Mouse (Mus musculus): ENCODE measurements around the gene Arl11. TPM values are rescaled to one million over a fixed set of nuclear protein-coding genes. Genes with fewer than 3 reads are reported as not detected.

Arl11 gene
- polyA plus RNA-seq, 1 experiment from 2014 or later: not detected

DNA sequence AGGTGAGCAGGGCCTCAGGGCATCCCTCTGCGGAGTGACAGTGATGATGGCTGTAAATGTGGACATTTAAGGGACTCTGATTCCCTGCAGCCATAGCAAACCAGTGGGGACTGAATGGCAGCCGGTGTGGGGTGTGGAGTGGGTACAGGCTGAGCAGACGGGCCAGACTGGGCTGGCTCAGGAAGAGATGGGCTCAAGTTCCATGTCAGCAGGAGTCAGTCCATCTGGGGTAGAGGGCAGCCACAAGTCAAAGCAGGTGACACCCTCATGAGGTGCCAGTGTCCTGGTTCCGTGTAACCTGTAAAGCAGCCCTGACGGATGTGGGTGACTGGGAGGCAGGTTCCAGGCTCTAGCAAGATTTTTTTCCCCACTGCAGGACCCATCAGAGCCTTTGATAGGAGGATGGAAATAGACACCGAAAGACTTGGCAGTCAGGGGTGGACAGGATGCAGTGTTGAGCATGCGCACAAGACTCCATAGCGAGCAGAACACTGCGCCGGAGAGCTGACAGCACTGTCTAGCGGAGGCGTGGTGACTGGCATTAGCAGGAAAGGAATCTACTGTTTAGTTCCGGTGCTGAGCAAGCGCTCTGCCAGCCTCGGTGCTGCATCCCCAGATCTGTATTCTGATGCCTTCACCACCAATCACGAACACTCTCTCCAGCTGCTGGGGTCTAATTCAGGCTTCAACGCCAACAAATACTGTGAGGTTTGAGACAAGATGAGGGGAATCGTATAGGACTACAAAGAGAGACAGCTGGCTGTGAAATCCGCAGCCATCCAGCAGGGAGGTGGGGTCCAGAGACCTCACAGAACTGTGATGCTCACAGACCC is 18.3 kb downstream of the Arl11 start:
- no peak for TF ChIP-seq CTCF (IDR thresholded peaks at IDR 0.05)
- DNase-seq (ENCODE audit: low read depth, low spot score) (no peak), ATAC-seq (no peak)
- ChIA-PET POLR2A (no interaction called here), CTCF (no interaction called here)
- in situ Hi-C loops (cut with MboI; ENCODE audit: low pct_unique_long_range_greater_than_20kb): no loop called here
- no peaks in the 10 kb centered on the region for H3K27me3 ChIP-seq

DNA sequence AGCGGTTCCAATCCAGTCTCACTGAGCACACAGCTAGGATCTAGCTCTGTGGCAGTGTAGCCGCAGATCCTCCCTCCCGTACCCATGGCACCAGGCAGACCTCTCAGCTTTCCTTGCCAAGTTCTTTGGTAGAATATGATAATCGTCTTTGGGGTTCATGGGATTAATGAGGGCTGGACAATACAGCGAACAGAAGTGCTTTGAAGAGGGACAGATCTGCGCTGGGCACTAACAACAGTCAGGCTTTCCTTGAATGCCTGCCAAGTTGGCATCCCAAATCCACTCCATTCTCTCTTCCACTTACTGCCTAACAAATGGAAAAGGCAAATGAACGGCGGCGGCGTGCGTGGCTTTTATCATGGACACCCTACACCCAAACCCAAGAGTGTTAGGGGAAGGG is 21.0 kb downstream of the Arl11 start:
- ChIA-PET CTCF (interaction anchor here (0.8 to 2.3 kb wide), 8 partner anchors 9 to 176 kb away, joined by 3 to 10 read pairs (median 4); no protein-coding TSS in a partner anchor), POLR2A (interaction anchor here (0.6 kb wide), 1 partner anchor 388 kb away, joined by 3 read pairs; no protein-coding TSS in a partner anchor)
- no peak for ATAC-seq
- in situ Hi-C loops (cut with MboI; ENCODE audit: low pct_unique_long_range_greater_than_20kb): loop anchor here (5.0 kb wide), 3 partner anchors 107 to 1127 kb away; partner anchors contain the start of genes Gucy1b2 and Kpna3
- no peak for TF ChIP-seq CTCF (IDR thresholded peaks at IDR 0.05)
- H3K27me3 ChIP-seq: no peaks in the 10 kb centered on the region
- no peak for DNase-seq (ENCODE audit: low read depth, low spot score)

DNA sequence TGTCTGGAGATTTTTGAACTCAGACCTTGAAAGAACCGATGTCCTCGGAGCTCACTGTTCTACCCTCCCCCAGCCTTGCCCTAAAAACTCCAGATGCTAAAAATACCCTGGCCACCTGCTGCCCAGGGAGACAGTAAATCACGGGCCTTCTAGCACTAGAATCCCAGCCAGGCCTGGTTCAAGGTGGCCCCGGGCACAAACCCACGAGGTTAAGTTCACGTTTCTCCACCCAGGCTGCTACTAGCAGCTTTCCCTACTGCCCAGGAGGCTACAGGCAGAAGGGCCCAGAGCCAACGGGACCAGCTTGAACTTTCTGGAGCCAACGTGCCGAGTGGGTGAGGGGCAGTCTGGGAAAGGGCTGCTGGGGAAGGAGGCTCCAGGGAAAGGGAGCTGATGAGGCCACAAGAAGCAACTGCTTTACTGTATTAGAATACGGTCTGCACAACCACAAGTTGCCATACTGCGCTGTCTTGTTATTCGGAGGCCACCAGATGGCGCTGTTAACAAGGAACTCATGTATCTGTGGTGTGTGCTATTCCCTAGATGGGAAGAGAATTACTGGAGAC is 21.5 kb downstream of the Arl11 start:
- TF ChIP-seq CTCF (IDR thresholded peaks at IDR 0.05): peak; percentile 83
- ATAC-seq: peak; percentile 69
- in situ Hi-C loops (cut with MboI; ENCODE audit: low pct_unique_long_range_greater_than_20kb): loop anchor here (5.0 kb wide), 3 partner anchors 106 to 1126 kb away; partner anchors contain the start of genes Gucy1b2 and Kpna3
- ChIA-PET POLR2A (interaction anchor here (0.6 kb wide), 1 partner anchor 388 kb away, joined by 3 read pairs; no protein-coding TSS in a partner anchor), CTCF (interaction anchor here (0.8 to 2.3 kb wide), 9 partner anchors 9 to 176 kb away, joined by 3 to 10 read pairs (median 5); no protein-coding TSS in a partner anchor)
- H3K27me3 ChIP-seq: no peaks in the 10 kb centered on the region
- peak; percentile 30 for DNase-seq (ENCODE audit: low read depth, low spot score)

GRCm38 (mm10) chr14:61339381-61339780 is 29.8 kb downstream of the Arl11 start:
- no peak for ATAC-seq
- no peak for DNase-seq (ENCODE audit: low read depth, low spot score)
- H3K27me3 ChIP-seq: no peaks in the 10 kb centered on the region
- ChIA-PET POLR2A (no interaction called here), CTCF (no interaction called here)
- in situ Hi-C loops (cut with MboI; ENCODE audit: low pct_unique_long_range_greater_than_20kb): no loop called here
- TF ChIP-seq CTCF (IDR thresholded peaks at IDR 0.05): no peak

DNA sequence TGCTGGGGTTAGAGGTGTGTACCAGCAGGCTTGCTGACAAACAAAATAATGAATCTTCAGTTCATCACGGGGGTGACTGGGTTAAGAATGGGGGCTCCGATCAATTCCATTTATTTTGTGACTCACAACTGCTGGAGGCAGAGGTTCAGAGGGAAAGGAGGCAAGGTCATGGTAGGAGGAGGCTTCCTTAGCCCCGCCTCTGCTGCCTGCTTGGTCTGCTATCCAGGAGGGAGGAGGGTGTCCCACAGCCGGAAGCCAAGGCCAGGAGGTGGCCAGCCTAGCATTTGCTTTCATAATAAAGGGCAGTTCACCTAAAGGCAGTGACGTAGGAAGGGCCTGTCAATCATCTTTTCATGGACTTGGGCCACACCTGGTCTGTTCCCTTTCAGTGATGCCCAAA is 35.0 kb downstream of the Arl11 start:
- H3K27me3 ChIP-seq: no peaks in the 10 kb centered on the region
- ChIA-PET POLR2A (no interaction called here), CTCF (interaction anchor here (1.5 kb wide), 1 partner anchor 68 kb away, joined by 3 read pairs; no protein-coding TSS in a partner anchor)
- ATAC-seq (no peak), DNase-seq (ENCODE audit: low read depth, low spot score) (no peak)
- no peak for TF ChIP-seq CTCF (IDR thresholded peaks at IDR 0.05)
- in situ Hi-C loops (cut with MboI; ENCODE audit: low pct_unique_long_range_greater_than_20kb): no loop called here

DNA sequence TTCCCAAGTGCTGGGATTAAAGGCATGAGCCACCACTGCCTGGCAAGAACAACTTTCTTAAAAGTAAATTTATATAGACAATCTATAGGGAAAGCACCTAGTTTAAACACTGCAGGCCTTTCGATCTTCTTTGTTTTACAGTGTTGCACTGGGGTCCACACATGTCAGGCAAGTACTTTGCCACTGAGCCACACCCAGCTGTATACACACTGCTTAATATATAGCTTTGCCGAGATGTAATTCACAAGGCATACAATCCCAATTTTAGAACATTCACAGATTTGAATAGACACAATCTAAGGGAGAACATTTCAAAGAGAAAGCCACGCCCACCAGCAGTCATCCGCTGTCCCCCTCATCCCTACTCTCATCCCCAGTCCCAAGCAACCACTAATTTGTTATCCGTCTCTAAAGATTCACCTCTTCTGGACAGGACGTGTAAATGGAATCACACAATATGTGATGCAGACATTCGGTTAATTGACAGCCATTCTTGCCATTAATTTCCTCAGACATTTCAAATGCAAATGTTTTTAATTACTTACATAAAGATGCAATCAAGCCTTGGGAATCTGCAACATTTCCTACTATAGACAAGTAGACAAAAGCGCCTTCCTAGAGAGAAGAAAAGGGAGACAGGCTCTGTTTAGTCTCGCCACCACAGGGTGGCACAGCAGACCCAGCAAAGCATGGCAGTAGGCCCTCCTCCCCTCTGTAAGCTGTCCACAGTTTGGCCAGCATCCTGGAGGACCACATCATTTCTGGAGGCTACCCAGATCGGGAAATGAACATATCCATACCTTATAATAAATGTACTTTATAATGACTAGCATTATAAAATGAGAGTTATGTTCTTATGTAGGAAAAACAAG is 37.5 kb downstream of the Arl11 start:
- H3K27me3 ChIP-seq: no peaks in the 10 kb centered on the region
- ATAC-seq (no peak), DNase-seq (ENCODE audit: low read depth, low spot score) (no peak)
- POLR2A ChIA-PET: no interaction called here
- in situ Hi-C loops (cut with MboI; ENCODE audit: low pct_unique_long_range_greater_than_20kb): no loop called here
- CTCF ChIA-PET: interaction anchor here (0.9 to 1.3 kb wide), 2 partner anchors 17 to 151 kb away, joined by 3 read pairs; no protein-coding TSS in a partner anchor
- no peak for TF ChIP-seq CTCF (IDR thresholded peaks at IDR 0.05)

GRCm38 (mm10) chr14:61349876-61350275 is 40.3 kb downstream of the Arl11 start:
- no peak for TF ChIP-seq CTCF (IDR thresholded peaks at IDR 0.05)
- ChIA-PET CTCF (interaction anchor here (1.1 kb wide), 1 partner anchor 18 kb away, joined by 3 read pairs; no protein-coding TSS in a partner anchor), POLR2A (interaction anchor here (1.5 kb wide), 1 partner anchor 9 kb away, joined by 5 read pairs; no protein-coding TSS in a partner anchor)
- in situ Hi-C loops (cut with MboI; ENCODE audit: low pct_unique_long_range_greater_than_20kb): no loop called here
- ATAC-seq (no peak), DNase-seq (ENCODE audit: low read depth, low spot score) (no peak)
- no peaks in the 10 kb centered on the region for H3K27me3 ChIP-seq

DNA sequence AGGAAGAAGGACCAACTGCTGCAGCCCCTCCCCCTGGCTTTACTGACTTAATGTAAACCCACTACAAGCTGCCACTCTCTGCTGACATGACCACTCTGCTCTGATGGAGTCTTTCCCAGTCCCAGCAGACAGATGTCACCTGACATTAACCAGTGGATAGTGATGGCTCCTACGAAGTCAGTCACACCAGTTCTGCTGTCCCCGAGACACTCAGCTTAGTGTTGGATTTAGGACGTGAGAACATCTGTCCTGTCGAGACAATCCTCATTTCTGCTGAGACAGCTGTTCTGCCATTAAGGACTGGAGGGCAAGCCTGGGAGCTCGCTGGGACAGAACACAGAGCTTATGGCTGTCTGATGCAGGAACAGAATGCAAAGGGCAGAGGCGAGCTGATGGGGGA is 41.3 kb downstream of the Arl11 start:
- POLR2A ChIA-PET: no interaction called here

DNA sequence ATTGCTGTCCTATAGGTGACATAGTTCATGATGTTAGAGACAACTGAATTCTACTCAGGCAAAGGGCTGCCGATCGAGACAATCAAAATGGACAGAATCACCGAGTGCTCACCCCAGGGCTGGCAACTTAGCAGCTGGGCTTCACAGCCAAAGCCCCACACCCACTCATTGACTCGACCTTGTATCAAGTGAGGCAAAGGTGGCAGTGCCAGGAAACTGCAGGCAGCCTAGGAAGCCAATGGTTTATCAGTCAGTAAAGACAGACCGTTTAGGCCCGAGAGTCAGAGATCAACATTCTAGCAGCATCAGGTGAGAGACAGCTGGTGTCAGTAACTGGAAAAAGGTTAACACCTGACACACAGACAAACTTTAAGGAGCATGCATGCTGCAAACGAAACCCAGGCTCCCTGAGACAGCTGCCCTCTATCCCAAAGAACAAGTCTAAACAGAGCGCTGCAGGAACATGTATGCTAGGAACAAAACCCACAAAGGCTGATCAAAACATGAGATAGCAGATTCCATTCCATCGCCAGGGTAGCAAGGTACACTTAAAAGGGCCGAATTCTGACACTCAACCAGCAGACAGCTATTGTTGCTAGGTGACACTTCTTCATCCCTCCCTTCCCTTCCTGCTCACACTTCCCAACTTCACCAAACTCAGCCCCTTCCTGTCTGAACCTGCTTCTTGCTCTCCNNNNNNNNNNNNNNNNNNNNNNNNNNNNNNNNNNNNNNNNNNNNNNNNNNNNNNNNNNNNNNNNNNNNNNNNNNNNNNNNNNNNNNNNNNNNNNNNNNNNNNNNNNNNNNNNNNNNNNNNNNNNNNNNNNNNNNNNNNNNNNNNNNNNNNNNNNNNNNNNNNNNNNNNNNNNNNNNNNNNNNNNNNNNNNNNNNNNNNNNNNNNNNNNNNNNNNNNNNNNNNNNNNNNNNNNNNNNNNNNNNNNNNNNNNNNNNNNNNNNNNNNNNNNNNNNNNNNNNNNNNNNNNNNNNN is 45.0 kb downstream of the Arl11 start:
- ATAC-seq (no peak), DNase-seq (ENCODE audit: low read depth, low spot score) (no peak)
- ChIA-PET CTCF (no interaction called here), POLR2A (interaction anchor here (0.7 kb wide), 1 partner anchor 133 kb away, joined by 3 read pairs; no protein-coding TSS in a partner anchor)
- no peak for TF ChIP-seq CTCF (IDR thresholded peaks at IDR 0.05)
- in situ Hi-C loops (cut with MboI; ENCODE audit: low pct_unique_long_range_greater_than_20kb): no loop called here
- H3K27me3 ChIP-seq: no peaks in the 10 kb centered on the region

More for the DNA sequence above, 41.3 kb downstream of the Arl11 start:
- TF ChIP-seq CTCF (IDR thresholded peaks at IDR 0.05): no peak
- ATAC-seq: no peak
- in situ Hi-C loops (cut with MboI; ENCODE audit: low pct_unique_long_range_greater_than_20kb): no loop called here
- CTCF ChIA-PET: interaction anchor here (1.0 kb wide), 1 partner anchor 9 kb away, joined by 3 read pairs; no protein-coding TSS in a partner anchor
- no peaks in the 10 kb centered on the region for H3K27me3 ChIP-seq
- no peak for DNase-seq (ENCODE audit: low read depth, low spot score)
